Mouse (Mus musculus) left cerebral cortex, adult 9 months (tissue): ENCODE measurements around the gene Mical2.

Experiments
- DNase-seq, 2 experiments: peaks; one replicate each; pipeline ENCODE4 v3.0.0; 2022; ENCODE audit warnings: low spot score in 2 of 2

The Mical2 gene

GRCm38 (mm10) chr7:112208323-112209167 is 17.1 kb upstream of the Mical2 start:
- no peak for DNase-seq

GRCm38 (mm10) chr7:112209621-112210020 is 16.0 kb upstream of the Mical2 start:
- no peak for DNase-seq

- peak in 1 of 2 experiments; percentile 65 for DNase-seq
These were observed 12.5 kb upstream of the Mical2 start for GRCm38 (mm10) chr7:112212921-112213721.

- DNase-seq: no peak
These were observed 9.8 kb upstream of the Mical2 start for GRCm38 (mm10) chr7:112215871-112216270.

GRCm38 (mm10) chr7:112216720-112217119 is 8.9 kb upstream of the Mical2 start:
- no peak for DNase-seq

GRCm38 (mm10) chr7:112217208-112217607 is 8.4 kb upstream of the Mical2 start:
- DNase-seq: no peak

GRCm38 (mm10) chr7:112222733-112223524 is 2.7 kb upstream of the Mical2 start:
- DNase-seq: peak; percentile 81 to 88

GRCm38 (mm10) chr7:112224854-112225253 is 802 bp upstream of the Mical2 start:
- DNase-seq: no peak

GRCm38 (mm10) chr7:112226446-112227265 is 1.0 kb downstream of the Mical2 start:
- no peak for DNase-seq

GRCm38 (mm10) chr7:112227266-112227562 is 1.6 kb downstream of the Mical2 start:
- no peak for DNase-seq

GRCm38 (mm10) chr7:112228827-112229498 is 3.3 kb downstream of the Mical2 start:
- DNase-seq: no peak

- no peak for DNase-seq
These were observed 6.1 kb downstream of the Mical2 start for GRCm38 (mm10) chr7:112231731-112232130.

- peak; percentile 69 to 88 for DNase-seq
These were observed 7.8 kb downstream of the Mical2 start for GRCm38 (mm10) chr7:112233345-112234005.

- DNase-seq: no peak
These were observed 8.8 kb downstream of the Mical2 start for GRCm38 (mm10) chr7:112234410-112234809.

- DNase-seq: no peak
These were observed 9.8 kb downstream of the Mical2 start for GRCm38 (mm10) chr7:112235493-112235892.

GRCm38 (mm10) chr7:112237211-112237610 is 11.6 kb downstream of the Mical2 start:
- no peak for DNase-seq

- no peak for DNase-seq
These were observed 12.2 kb downstream of the Mical2 start for GRCm38 (mm10) chr7:112237868-112238267.

GRCm38 (mm10) chr7:112238768-112239728 is 13.4 kb downstream of the Mical2 start:
- peak; percentile 77 to 88 for DNase-seq

- no peak for DNase-seq
These were observed 15.1 kb downstream of the Mical2 start for GRCm38 (mm10) chr7:112240748-112241147.
